Mouse (Mus musculus): Measurements from ENCODE around the gene Iffo1.
"Not testable (repeated sequence)": the region's sequence is repeated elsewhere in the genome, so short reads cannot be mapped to it uniquely, and the experiment has no call there.

The Iffo1 gene

DNA sequence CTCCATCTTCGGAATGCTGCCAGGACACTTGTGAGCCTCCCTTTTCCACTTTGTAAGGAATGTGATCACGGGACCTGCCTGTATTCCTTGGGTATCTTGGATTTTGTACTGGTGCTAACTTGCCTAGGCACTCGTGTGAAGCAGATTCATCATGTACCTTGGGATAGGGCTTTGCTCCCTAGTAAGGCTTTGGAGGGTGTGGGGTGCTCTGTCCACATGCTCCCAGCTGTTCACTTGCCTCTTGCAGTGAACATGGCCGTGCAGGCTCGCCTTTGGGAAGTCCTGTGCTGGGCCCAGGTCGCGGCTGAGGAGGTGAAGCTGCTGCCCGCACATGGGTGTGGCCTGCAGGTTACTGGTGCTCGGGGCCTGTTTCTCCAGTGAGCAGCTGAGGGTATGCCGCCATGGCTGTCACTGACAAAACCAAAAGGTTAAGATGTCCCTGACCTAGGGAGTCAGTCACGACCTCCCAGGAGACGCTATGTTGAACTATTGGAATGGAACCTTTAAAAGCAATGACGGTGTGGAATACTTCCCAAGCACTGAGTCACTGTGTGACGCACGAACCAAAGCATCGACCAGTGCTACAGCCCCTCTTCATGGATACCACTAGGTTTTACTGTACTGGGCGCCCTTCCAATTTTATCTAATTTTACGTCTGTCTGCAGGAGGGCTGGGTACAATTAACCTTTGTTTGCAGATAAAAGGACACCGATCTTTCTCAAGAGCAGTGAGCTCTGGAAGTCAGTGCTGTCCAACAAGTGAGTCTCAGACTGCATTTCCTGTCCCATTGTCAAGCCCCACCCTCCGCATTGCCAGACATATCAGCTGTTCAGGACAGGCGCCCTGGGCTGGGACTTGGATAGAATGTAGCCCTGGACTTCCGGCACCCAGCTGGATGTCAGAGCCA lies 16.1 kb downstream of the Iffo1 start:
- DNase-seq (ENCODE audit: low spot score in 2 of 2), result no peak

GRCm38 (mm10) chr6:125161971-125162370 lies 16.9 kb downstream of the Iffo1 start:
- DNase-seq (ENCODE audit: low spot score in 2 of 2), result not testable (repeated sequence)

DNA sequence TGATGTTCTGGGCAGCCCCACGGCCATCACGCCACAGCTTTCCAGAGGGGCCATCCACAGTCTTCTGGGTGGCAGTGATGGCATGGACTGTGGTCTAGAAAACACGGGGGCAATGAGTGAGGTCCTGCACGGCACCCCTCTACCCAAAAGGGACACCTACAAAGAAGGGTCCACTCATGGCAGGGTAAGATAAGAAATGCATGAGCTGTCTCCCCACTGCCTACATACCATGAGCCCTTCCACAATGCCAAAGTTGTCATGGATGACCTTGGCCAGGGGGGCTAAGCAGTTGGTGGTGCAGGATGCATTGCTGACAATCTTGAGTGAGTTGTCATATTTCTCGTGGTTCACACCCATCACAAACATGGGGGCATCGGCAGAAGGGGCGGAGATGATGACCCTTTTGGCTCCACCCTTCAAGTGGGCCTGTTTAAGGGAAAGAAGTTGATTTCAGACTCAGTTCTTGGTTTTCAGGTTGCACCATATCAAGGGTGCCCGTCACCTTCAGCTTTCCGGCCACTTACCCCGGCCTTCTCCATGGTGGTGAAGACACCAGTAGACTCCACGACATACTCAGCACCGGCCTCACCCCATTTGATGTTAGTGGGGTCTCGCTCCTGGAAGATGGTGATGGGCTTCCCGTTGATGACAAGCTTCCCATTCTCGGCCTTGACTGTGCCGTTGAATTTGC lies 17.7 kb downstream of the Iffo1 start:
- DNase-seq (ENCODE audit: low spot score in 2 of 2), result not testable (repeated sequence)

DNA sequence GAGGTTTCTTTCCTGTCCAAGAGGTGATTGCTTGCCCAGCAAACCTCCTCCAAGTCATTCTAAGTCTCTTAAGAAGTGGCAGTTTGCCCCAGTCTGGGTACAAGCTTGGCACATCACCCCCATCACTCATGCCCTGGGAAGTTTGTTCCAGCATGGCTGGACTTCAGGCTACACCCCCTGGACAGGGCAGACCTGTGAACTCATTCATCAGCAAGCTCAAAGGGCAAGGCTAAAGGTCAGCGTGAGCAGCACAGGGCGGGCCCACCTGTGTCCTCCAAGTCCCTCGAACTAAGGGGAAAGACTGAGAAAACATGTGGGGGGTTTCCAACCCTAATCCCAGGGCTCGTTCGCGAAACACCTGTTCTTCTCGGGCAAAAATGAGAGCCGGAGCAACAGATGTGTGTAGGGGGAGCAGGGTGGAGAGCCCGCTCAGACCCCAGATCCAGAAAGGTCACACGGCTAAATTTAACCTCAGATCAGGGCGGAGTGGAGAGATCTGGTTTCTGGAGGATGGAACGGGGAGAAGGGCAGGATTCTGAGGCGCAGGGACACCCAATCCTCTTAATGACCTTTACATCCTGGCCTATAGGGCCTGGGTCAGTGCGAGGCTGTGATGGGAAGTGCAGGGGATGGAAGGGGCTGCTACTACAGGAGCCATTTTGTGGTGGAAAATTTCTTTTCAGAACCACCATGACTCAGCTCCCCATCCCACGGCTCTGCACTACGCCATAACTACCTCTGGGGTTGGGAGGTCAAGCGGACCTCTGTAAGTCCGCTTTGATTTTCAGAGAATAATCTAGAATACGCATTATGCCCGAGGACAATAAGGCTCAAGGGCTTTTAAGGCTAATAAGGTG lies 19.0 kb downstream of the Iffo1 start:
- no peak for DNase-seq (ENCODE audit: low spot score in 2 of 2)

DNA sequence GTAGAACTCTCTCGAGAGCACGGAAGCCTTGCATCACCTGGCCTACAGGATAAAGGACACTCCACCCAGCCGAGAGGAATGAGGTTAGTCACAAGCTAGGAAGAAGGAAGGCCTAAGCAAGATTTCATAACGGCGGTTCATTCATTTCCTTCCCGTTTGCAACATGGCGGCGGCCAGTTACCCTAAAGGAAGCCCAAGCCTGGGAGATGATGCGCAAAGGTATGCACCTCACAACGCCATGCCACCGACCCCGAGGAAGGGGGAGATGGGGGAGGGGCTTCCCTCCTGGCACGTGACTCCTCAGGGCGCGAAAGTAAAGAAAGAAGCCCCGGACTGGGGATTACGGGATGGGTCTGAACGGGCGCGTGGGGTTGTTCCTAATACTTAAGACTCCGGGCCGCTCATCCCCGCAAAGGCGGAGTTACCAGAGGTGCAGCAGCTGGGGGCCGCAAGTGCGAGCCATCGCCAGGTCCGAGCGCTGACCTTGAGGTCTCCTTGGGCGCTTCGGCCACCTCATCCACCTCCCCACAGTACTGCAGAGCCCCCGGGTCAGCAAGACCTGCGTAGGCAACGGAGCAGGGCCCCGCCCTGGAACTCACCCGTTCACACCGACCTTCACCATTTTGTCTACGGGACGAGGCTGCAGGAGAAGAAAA lies 19.8 kb downstream of the Iffo1 start:
- no peak for DNase-seq (ENCODE audit: low spot score in 2 of 2)

- DNase-seq (ENCODE audit: low spot score in 2 of 2), result peak; percentile 96
These were observed 20.4 kb downstream of the Iffo1 start for GRCm38 (mm10) chr6:125165328-125165891.

DNA sequence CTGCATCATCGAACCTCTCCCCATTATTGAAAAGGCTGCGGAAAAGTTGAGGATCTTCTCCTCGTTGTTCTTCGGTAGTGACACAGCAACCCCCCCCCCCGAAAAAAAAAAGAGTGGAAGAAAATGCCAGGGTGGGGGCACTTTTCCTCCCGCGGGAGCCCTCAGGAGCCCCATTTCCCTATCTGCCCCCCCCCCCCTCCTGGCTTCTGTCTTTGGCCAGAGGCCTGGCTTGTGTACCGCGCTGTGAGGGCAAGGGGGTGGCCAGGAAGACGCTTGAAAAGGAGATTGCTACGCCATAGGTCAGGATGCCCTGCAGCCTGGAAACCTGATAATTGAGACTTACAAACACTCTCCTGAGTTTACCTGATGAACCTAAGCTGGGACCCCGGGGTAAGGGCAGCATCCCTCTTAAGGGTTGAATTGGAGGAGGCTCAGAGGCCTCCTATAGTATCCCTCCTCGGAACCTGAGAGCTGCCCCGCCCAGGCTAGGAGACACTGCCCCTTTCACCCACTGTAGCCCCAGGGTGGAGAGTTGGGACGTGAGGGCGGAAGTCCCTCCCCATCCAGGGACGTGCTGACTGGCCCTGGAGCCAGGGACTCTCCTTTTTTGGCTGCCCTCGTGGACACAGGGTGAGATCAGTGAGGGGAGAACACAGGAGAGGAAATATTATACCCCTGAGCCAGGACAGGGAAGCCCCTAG lies 21.2 kb downstream of the Iffo1 start, which contains the start of gene Gapdh:
Gene Gapdh (minus strand): TSS at position 417 of the 701 bp plus-strand sequence.
- no peak for DNase-seq (ENCODE audit: low spot score in 2 of 2)

- no peak for DNase-seq (ENCODE audit: low spot score in 2 of 2)
These were observed 22.0 kb downstream of the Iffo1 start for GRCm38 (mm10) chr6:125166861-125167650.

DNA sequence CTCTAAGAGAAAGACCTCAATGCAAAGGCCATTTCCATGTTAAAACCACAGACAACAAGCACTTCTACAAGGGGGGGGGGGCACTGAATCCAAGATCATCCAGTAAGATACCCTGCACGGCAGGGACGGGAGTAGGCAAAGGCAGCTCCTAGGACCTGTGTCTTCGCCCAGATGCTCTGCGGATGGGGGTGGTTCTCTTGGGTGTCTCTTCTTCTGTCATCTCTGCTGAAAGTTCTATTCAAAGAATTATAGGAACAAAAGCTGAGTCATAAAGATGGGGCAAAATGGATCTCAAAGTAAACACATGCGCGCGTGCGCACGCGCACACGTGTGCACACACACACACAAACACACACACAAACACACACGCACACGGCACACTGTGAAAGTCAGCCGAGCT lies 23.0 kb downstream of the Iffo1 start:
- DNase-seq (ENCODE audit: low spot score in 2 of 2), result no peak

DNA sequence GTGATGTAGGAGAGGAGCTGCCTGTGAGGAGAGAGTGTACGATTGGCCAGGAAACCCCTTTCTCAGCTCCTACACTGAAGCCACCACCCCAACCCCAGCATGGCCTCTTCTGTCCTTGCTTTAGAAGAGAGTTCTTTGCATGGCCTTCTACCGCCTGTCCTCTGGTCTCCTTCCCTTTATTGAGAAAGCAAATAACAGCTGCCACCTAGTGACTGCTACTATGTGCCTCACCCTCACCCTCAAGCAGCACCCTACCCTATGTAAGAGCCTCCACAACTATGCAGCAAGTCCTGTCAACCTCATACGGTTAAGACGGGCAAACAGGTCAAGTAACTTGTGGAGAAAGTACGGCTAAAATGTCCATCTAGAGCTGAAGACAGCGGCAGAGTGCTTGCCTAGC lies 25.2 kb downstream of the Iffo1 start:
- DNase-seq (ENCODE audit: low spot score in 2 of 2), result no peak

DNA sequence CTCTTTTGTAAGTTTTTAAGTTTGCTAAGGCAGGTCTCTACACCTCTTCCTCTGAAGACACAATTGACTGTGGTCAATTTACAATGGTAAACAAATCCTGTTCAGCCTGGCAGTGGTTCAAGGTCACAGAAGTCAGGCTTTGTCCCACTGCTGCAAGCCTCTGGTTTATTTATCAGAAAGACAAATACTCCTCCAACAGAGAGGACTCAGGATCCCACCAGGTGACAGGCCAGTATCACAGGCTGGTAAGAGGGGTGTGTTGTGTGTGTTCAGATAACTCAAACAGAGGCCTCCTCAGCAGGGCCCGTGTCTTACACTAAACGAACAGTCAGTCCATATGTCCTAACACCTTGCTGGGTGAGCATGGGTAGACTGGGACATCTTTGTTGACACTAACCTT lies 27.4 kb downstream of the Iffo1 start:
- no peak for DNase-seq (ENCODE audit: low spot score in 2 of 2)

GRCm38 (mm10) chr6:125173256-125173655 lies 28.2 kb downstream of the Iffo1 start:
- no peak for DNase-seq (ENCODE audit: low spot score in 2 of 2)

GRCm38 (mm10) chr6:125175469-125175868 lies 30.4 kb downstream of the Iffo1 start:
- DNase-seq (ENCODE audit: low spot score in 2 of 2), result no peak

DNA sequence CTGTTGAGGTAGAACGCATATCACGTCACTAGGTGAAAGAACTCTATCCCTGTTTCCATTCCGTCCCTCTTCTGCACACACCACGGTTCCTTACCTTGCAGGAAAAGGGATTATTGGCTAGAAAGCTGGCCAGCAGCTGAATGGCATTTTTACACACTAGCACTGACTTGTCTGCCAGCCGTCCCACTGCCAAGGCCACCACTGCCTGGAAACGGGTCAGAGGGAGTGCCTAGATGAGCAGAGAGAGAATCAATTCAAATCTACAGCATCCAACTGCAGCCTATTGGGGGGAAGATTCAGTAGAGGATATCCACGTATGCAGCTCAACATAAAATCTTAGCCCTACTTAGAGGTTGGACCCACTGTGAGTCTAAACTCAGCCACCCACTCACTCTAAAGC lies 34.6 kb downstream of the Iffo1 start:
- DNase-seq (ENCODE audit: low spot score in 2 of 2), result no peak

- DNase-seq (ENCODE audit: low spot score in 2 of 2), result no peak
These were observed 37.1 kb downstream of the Iffo1 start for GRCm38 (mm10) chr6:125182133-125182532.

- no peak for DNase-seq (ENCODE audit: low spot score in 2 of 2)
These were observed 41.2 kb downstream of the Iffo1 start for GRCm38 (mm10) chr6:125186203-125186602.

- DNase-seq (ENCODE audit: low spot score in 2 of 2), result no peak
These were observed 45.8 kb downstream of the Iffo1 start for GRCm38 (mm10) chr6:125190816-125191215.

- DNase-seq (ENCODE audit: low spot score in 2 of 2), result peak; percentile 95 to 98
These were observed 46.4 kb downstream of the Iffo1 start, which contains the start of the genes Ncapd2 and Mrpl51 for GRCm38 (mm10) chr6:125191332-125192015. Gene Ncapd2, minus strand, starts transcription at chr6:125191701. Gene Mrpl51, plus strand, starts transcription at chr6:125191801.

Data from frontal cortex, postnatal 14 days (tissue).